Comparison of ENCODE assay signal across 18 mouse cellular contexts in genomic region chr7:123002028-123002410, GRCm38 (mm10). TPM values are rescaled to one million over a fixed set of nuclear protein-coding genes. Genes with fewer than 3 reads are reported as not detected.
DNase-seq lines count a peak whose midpoint lies in the region; ATAC-seq lines count a peak whose summit lies in the region.
"Had no signal": no experiment of that assay in that cellular context is flagged by ENCODE, and none has a peak within 500 bp of the region (broad histone marks: within the 10 kb centered on the region; RNA-seq: fewer than 3 reads in every experiment).

No protein-coding gene starts in this region.

- no peaks in the 10 kb centered on the region for H3K27me3 ChIP-seq in neural tube, embryonic 15.5 days (replicated peaks)
- H3K27me3 ChIP-seq: embryonic facial prominence, embryonic 13.5 days; embryonic facial prominence, embryonic 15.5 days; forebrain, embryonic 12.5 days; Patski had no signal

- H3K9me3 ChIP-seq in neural tube, embryonic 15.5 days (replicated peaks), result no peaks in the 10 kb centered on the region
- H3K9me3 ChIP-seq: embryonic facial prominence, embryonic 13.5 days; embryonic facial prominence, embryonic 15.5 days; forebrain, embryonic 10.5 days; forebrain, embryonic 12.5 days had no signal

- H3K4me3 ChIP-seq in neural tube, embryonic 15.5 days (replicated peaks), result no peak overlapping the region
- H3K4me3 ChIP-seq: embryonic facial prominence, embryonic 13.5 days; embryonic facial prominence, embryonic 15.5 days; erythroblast, embryonic 14.5 days; forebrain, embryonic 10.5 days; forebrain, embryonic 12.5 days had no signal

- DNase-seq in neural tube, embryonic 10.5 days (ENCODE audit: extremely low spot score, low spot score), result no peak
- peak; percentile 66 for DNase-seq in retina, embryonic 14.5 days (ENCODE audit: low spot score)
- no peak for DNase-seq in urinary bladder, postnatal 4 days (ENCODE audit: low spot score in 2 of 2)
- no peak for DNase-seq in cerebellum, adult 18-20 months
- DNase-seq: adrenal gland, adult 8-10 months; adrenal gland, postnatal 14 days; adrenal gland, postnatal 36 days; embryo, embryonic 11 days; forebrain, postnatal 0 days had no signal

- H3K9ac ChIP-seq in neural tube, embryonic 15.5 days (replicated peaks), result no peak overlapping the region
- H3K9ac ChIP-seq: embryonic facial prominence, embryonic 13.5 days; embryonic facial prominence, embryonic 15.5 days; forebrain, embryonic 12.5 days; forebrain, postnatal 0 days had no signal

- H3K4me2 ChIP-seq in neural tube, embryonic 15.5 days, result no peak overlapping the region
- H3K4me2 ChIP-seq: embryonic facial prominence, embryonic 13.5 days; embryonic facial prominence, embryonic 15.5 days; forebrain, embryonic 12.5 days had no signal

- ATAC-seq in neural tube, embryonic 15.5 days (ENCODE audit: low FRiP score), result no peak
- ATAC-seq: activated CD4-positive, CD25-positive, alpha-beta regulatory T cell, adult 4 months; forebrain, embryonic 14.5 days; forebrain, postnatal 0 days; Patski had no signal

- 93% methylated on average over 6 of the region's 6 CpGs for WGBS in neural tube, embryonic 15.5 days

- no peaks in the 10 kb centered on the region for H3K4me1 ChIP-seq in neural tube, embryonic 15.5 days
- H3K4me1 ChIP-seq: embryonic facial prominence, embryonic 13.5 days; embryonic facial prominence, embryonic 15.5 days; forebrain, embryonic 10.5 days; forebrain, embryonic 12.5 days had no signal

- H3K36me3 ChIP-seq in neural tube, embryonic 15.5 days, result peaks cover 65% of the 10 kb centered on the region

- 0 out of 2 replicates have a peak overlapping the region, but pooled peaks have one; percentile 0 for H3K27ac ChIP-seq in neural tube, embryonic 15.5 days (replicated peaks)
- H3K27ac ChIP-seq: embryonic facial prominence, embryonic 13.5 days; embryonic facial prominence, embryonic 15.5 days; forebrain, embryonic 10.5 days; forebrain, embryonic 12.5 days had no signal

RNA-seq across cellular contexts. Expression of gene Rbbp6, which starts 36.5 kb away (rescaled TPM):
- polyA plus RNA-seq in neural tube, embryonic 15.5 days (2015; fragmentation: Nextera tagmentation; extraction: Ambion mirVana), result 23.2 and 25.4 TPM in 2 replicates
